Mouse (Mus musculus) gastrocnemius, adult 2 months (tissue): Measurements from ENCODE around the gene Carnmt1. TPM values are rescaled to one million over a fixed set of nuclear protein-coding genes. Genes with fewer than 3 reads are reported as not detected.

Source experiments
- DNase-seq: peaks from one replicate; pipeline ENCODE4 v3.0.0; 2022
- H3K27ac ChIP-seq: fragments of 200-600 bp; 2 replicates; pipeline ENCODE4 v1.8.1; 2022; ENCODE audit warnings: mild to moderate bottlenecking
- H3K4me3 ChIP-seq: fragments of 200-600 bp; 2 replicates; pipeline ENCODE4 v1.8.1; 2022; ENCODE audit warnings: mild to moderate bottlenecking, moderate library complexity
- CTCF ChIP-seq: fragments of 200-600 bp; IDR thresholded peaks from 2 replicates; pipeline ENCODE4 v1.8.1; 2022; ENCODE audit warnings: antibody characterized with exemption, mild to moderate bottlenecking, moderate library complexity
- intact Hi-C: fragments of 180-260 bp; cut with DNase I; formaldehyde crosslinking; loops from one replicate; pipeline ENCODE4 v1.15.1; 2025
- total RNA-seq, 2 experiments: library from RNA; stranded (reverse); gene quantifications; 2 replicates each; pipeline ENCODE4 v1.2.3; 2021

Gene Carnmt1
- total RNA-seq, 2 experiments from 2014 or later = 130 to 135 TPM

DNA sequence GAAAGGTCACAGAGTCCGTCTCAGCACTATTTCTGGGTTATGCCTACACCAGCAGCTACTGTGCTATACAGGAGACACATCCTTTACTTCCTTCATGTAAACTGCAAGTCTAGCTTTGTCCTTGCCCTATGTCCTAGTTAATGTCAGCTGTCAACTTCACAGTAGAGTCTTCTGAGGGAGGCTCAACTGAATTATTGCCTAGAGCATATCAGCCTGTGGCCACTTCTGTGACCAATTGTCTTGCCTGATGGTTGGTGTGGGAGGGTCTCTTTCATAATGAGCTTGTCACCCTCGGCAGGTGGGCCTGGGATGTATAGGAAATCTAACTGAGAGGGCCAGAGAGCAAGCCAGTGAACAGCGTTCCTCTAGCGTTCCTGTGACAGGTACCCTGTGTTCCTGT, 27.2 kb upstream of the Carnmt1 start:
- no peak for DNase-seq
- no peak overlapping the region for H3K4me3 ChIP-seq
- intact Hi-C loops = no loop called here
- peak overlapping the region; percentile 13; the same call in 1 of the 2 replicates for H3K27ac ChIP-seq
- no peak for TF ChIP-seq CTCF

DNA sequence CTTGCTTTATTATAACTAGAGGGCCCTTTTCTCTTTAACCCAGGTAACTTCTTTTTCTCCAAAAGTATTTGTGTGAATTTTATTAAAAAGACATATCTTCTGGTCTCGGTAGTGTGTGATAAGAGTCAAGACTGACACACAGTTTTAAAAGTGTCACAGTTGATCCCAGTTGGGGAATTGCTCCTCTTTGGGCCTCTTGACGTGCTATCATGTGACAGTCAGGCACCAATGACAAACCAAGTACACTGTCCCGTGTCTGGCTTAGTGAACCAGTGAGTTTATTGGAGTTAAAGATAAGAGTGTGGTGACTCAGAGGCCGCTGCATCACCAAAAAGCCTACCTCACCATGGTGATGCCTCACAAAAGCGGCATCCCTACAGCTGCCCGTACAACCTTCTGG, 26.5 kb upstream of the Carnmt1 start:
- no peak for TF ChIP-seq CTCF
- no peak overlapping the region for H3K27ac ChIP-seq
- intact Hi-C loops = no loop called here
- H3K4me3 ChIP-seq = no peak overlapping the region
- DNase-seq = no peak

GRCm38 (mm10) chr19:18646397-18646796, 24.2 kb upstream of the Carnmt1 start:
- H3K4me3 ChIP-seq = no peak overlapping the region
- TF ChIP-seq CTCF = no peak
- peak overlapping the region; percentile 92 for H3K27ac ChIP-seq
- intact Hi-C loops = no loop called here
- no peak for DNase-seq

GRCm38 (mm10) chr19:18646853-18647420, 23.6 kb upstream of the Carnmt1 start:
- no peak for TF ChIP-seq CTCF
- no peak for DNase-seq
- Histone ChIP-seq H3K4me3 (no peak overlapping the region), H3K27ac (peak overlapping the region; percentile 92)
- intact Hi-C loops = no loop called here

DNA sequence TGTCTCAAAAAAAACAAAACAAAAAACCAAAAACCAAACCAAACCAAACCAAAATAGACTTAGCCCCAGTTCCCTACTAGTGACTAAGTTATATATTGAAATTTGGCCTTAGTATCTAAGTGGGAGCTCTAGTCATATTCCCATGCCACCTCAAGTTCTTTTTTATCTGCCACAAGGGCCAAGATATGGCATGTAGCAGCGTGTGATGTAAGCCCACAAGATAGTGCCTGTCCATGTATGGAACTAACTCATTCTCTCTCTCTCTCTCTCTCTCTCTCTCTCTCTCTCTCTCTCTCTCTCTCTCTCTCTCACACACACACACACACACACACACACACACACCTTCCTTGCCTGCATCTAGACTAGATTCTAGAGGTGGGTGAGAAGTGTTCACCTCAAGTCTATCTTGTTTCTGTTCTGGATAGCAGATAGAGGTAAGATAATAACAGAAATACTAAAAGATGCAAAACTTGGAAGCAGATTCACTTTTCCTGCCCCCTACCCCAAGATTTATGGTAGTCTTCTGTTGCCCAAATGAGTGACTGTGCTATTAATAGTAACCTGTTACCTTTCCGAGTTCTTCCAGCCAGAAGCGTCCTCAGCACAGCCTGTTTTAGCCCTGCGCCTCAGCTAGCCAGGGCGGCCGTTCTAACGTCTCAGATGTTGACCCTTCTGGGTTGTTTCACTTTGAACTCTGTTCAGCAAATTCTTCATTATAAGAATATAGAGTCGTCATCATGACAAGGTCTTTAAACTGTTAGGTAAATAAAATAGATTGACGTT, 22.6 kb upstream of the Carnmt1 start:
- no peak for TF ChIP-seq CTCF
- intact Hi-C loops = no loop called here
- peak overlapping the region; percentile 92 for H3K27ac ChIP-seq
- peak; percentile 79 for DNase-seq
- peak overlapping the region; percentile 63 for H3K4me3 ChIP-seq

DNA sequence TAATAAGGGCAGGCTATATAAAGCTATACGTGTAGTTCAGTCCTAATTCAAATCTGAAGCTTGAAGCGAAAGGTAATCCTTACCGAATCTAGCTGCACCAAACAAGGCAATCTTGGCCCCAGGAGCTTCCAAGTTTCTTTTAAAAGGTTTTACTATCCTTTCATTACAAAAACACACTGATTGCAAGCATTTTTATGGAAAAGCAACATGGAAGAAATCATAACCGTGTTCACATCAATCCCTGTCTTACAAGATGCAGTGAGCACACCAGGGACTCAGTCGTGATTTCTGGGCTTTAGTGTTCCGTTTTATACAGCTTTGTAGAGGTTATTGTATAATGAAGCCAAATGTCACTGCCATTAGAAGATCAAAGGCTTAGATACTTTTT, 22.0 kb upstream of the Carnmt1 start:
- Histone ChIP-seq H3K4me3 (peak overlapping the region; percentile 63), H3K27ac (peak overlapping the region; percentile 92)
- TF ChIP-seq CTCF = no peak
- intact Hi-C loops = no loop called here
- DNase-seq = no peak

DNA sequence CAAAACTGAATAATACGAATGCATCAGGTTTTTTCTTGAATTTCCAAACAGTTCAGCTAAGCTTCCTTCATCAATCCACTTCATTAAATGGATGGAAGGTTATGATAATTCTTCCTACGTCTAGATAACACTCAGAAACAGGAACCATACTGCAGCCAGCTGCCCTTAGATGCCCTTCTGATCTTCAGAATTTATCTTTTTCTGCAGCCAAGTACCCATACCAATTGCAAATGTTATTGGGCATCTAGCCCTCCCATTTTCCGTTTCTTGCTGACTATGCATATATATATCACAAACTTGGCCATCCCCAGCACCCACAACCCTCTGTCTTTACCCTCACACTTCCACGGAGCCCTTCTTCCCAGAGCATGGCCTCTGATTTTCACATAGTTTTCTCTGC, 20.6 kb upstream of the Carnmt1 start:
- Histone ChIP-seq H3K27ac (peak overlapping the region; percentile 92; the same call in 1 of the 2 replicates), H3K4me3 (no peak overlapping the region)
- TF ChIP-seq CTCF = no peak
- intact Hi-C loops = no loop called here
- no peak for DNase-seq

GRCm38 (mm10) chr19:18650473-18650872, 20.1 kb upstream of the Carnmt1 start:
- DNase-seq = no peak
- no peak overlapping the region for H3K4me3 ChIP-seq
- TF ChIP-seq CTCF = no peak
- intact Hi-C loops = no loop called here
- peak overlapping the region; percentile 28; the same call in 1 of the 2 replicates for H3K27ac ChIP-seq

DNA sequence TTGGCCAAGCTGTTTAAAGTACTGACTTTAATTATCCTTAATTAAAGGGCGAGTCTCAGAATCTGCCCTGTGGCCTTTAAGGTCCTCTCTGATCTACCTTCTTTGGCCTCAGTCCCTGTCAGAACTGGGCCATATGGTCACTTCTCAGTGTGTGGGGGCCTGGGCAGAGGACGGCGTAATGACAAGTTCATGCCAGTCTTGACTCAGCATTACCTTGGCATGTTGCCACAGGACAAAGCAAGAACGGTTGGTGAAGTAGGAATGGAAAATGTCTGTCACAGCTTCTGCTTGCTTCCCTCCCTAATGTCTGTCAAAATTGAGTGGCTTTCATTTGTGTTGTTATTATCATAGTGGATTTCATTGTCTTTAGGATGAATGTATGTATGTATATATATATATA, 18.0 kb upstream of the Carnmt1 start:
- intact Hi-C loops = no loop called here
- no peak overlapping the region for H3K4me3 ChIP-seq
- no peak for TF ChIP-seq CTCF
- peak overlapping the region; percentile 83 for H3K27ac ChIP-seq
- DNase-seq = peak; percentile 44

- DNase-seq = no peak
- Histone ChIP-seq H3K4me3 (no peak overlapping the region), H3K27ac (peak overlapping the region; percentile 83)
- TF ChIP-seq CTCF = no peak
- intact Hi-C loops = no loop called here
Observed at GRCm38 (mm10) chr19:18653058-18653457, 17.5 kb upstream of the Carnmt1 start.

GRCm38 (mm10) chr19:18654330-18654729, 16.2 kb upstream of the Carnmt1 start:
- intact Hi-C loops = no loop called here
- Histone ChIP-seq H3K27ac (peak overlapping the region; percentile 83), H3K4me3 (no peak overlapping the region)
- peak; percentile 86 for DNase-seq
- TF ChIP-seq CTCF = no peak

GRCm38 (mm10) chr19:18654984-18655383, 15.6 kb upstream of the Carnmt1 start:
- H3K27ac ChIP-seq = peak overlapping the region; percentile 35; the same call in 1 of the 2 replicates

GRCm38 (mm10) chr19:18655999-18656398, 14.6 kb upstream of the Carnmt1 start:
- no peak overlapping the region; the same call in 1 of the 2 replicates for H3K27ac ChIP-seq
- TF ChIP-seq CTCF = no peak
- intact Hi-C loops = no loop called here
- no peak for DNase-seq
- no peak overlapping the region for H3K4me3 ChIP-seq

More at GRCm38 (mm10) chr19:18654984-18655383, 15.6 kb upstream of the Carnmt1 start:
- no peak overlapping the region for H3K4me3 ChIP-seq
- no peak for DNase-seq
- no peak for TF ChIP-seq CTCF
- intact Hi-C loops = no loop called here

DNA sequence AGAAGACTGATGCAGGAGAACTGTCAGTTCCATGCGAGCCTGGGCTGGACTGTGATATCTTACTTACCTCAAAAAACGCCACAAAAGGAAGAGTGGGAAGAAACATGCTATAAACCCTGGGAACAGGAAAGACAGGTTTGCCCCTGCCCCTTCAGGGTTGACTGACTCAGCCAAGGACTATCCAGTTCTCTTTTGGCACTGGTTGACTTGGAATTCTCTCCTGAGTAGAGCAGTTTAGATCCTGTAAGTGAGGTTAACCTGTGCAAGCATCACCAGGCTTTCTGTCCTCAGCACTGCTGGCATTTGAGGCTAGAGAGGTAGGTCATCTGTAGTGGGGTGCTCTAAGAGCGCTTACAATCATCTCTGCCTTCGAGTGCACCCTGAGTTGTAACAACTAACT, 12.1 kb upstream of the Carnmt1 start:
- TF ChIP-seq CTCF = no peak
- DNase-seq = no peak
- intact Hi-C loops = no loop called here
- Histone ChIP-seq H3K27ac (peak overlapping the region; percentile 43; the same call in 1 of the 2 replicates), H3K4me3 (no peak overlapping the region)
